Mouse (Mus musculus): ENCODE data around the gene Ppp3r2. TPM values are rescaled to one million over a fixed set of nuclear protein-coding genes. Genes with fewer than 3 reads are reported as not detected.

The Ppp3r2 gene
- polyA plus RNA-seq, 1 experiment from 2014 or later = 0.09 TPM

- no peak overlapping the region for H3K4me3 ChIP-seq
- no peak for ATAC-seq (ENCODE audit: insufficient number of reproducible peaks, low FRiP score)
- H3K9ac ChIP-seq = no peak overlapping the region
- no peak overlapping the region for H3K27ac ChIP-seq (ENCODE audit: poor library complexity, severe bottlenecking)
- H3K9me3 ChIP-seq (replicated peaks) = no peaks in the 10 kb centered on the region
- no peaks in the 10 kb centered on the region for H3K4me1 ChIP-seq (replicated peaks)
- H3K4me2 ChIP-seq = no peak overlapping the region
- H3K36me3 ChIP-seq = peaks cover 53% of the 10 kb centered on the region
- WGBS = 100% methylated on average over 1 of the region's 1 CpGs
- H3K27me3 ChIP-seq (replicated peaks) = no peaks in the 10 kb centered on the region
Observed at GRCm38 (mm10) chr4:49659421-49659820, 22.4 kb downstream of the Ppp3r2 start.

DNA sequence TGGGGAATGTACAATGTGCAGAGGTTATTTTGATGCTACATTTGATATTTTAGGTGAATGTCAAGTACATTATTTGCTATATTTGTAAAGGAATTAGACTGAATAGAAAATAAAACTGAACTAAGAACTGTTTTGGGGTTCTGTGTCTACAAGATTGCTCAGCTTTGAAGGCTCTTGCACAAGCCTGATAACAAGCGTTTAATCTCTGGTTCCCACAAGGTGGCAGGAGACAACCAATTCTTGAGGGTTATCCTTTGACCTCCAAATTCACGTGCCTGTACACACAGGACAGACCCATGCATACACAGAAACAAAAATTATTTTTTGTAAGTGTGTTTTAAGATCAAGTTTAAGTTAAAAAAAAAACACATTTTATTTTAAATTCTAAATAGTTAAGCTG lies 41.9 kb downstream of the Ppp3r2 start:
- H3K9me3 ChIP-seq (replicated peaks) = no peaks in the 10 kb centered on the region
- no peak for ATAC-seq (ENCODE audit: insufficient number of reproducible peaks, low FRiP score)
- no peak overlapping the region for H3K4me2 ChIP-seq
- H3K27ac ChIP-seq (ENCODE audit: poor library complexity, severe bottlenecking) = no peak overlapping the region
- no peaks in the 10 kb centered on the region for H3K27me3 ChIP-seq (replicated peaks)
- no peak overlapping the region for H3K9ac ChIP-seq
- 37% methylated on average over 2 of the region's 2 CpGs for WGBS
- peaks cover 70% of the 10 kb centered on the region for H3K36me3 ChIP-seq
- no peak overlapping the region for H3K4me3 ChIP-seq
- H3K4me1 ChIP-seq (replicated peaks) = no peaks in the 10 kb centered on the region

- Histone ChIP-seq H3K27ac (ENCODE audit: poor library complexity, severe bottlenecking) (no peak overlapping the region), H3K27me3 (replicated peaks) (no peaks in the 10 kb centered on the region), H3K4me1 (replicated peaks) (peaks cover 9% of the 10 kb centered on the region; the same call in 1 of the 2 replicates), H3K4me2 (no peak overlapping the region), H3K4me3 (no peak overlapping the region), H3K9ac (no peak overlapping the region), H3K36me3 (peaks cover 63% of the 10 kb centered on the region), H3K9me3 (replicated peaks) (no peaks in the 10 kb centered on the region)
- WGBS = 90% methylated on average over 11 of the region's 11 CpGs
- ATAC-seq (ENCODE audit: insufficient number of reproducible peaks, low FRiP score) = no peak
Observed at GRCm38 (mm10) chr4:49637821-49638220, 44.0 kb downstream of the Ppp3r2 start.

DNA sequence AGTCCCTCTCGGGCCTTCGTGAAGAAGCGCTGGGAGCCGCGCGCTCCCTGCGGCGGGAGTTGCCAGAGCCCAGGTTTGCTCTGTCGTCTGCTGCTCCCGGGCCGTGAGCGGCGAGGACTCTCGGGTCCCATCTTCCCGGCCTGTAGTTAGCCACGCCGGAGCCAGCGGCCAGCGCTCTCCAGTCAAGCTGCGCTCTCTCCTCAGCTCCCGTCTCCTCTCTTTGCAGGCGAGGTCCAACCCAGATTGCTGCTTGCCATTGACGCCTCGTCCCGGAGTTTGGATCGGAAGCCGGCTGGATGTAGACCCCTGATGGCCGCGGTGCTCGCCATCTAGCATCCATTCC lies 49.7 kb downstream of the Ppp3r2 start:
- Histone ChIP-seq H3K9me3 (replicated peaks) (no peaks in the 10 kb centered on the region), H3K9ac (peak overlapping the region; percentile 86), H3K36me3 (peaks cover 30% of the 10 kb centered on the region), H3K4me3 (peak overlapping the region; percentile 75), H3K4me1 (replicated peaks) (peaks cover 9% of the 10 kb centered on the region; the same call in 1 of the 2 replicates), H3K4me2 (peak overlapping the region; percentile 81), H3K27ac (ENCODE audit: poor library complexity, severe bottlenecking) (peak overlapping the region; percentile 84), H3K27me3 (replicated peaks) (no peaks in the 10 kb centered on the region)
- WGBS = 0% methylated on average over 30 of the region's 30 CpGs
- ATAC-seq (ENCODE audit: insufficient number of reproducible peaks, low FRiP score) = peak; percentile 70

GRCm38 (mm10) chr4:49631319-49632138 lies 50.3 kb downstream of the Ppp3r2 start, which contains the start of gene Rnf20:
Gene Rnf20, plus strand, starts transcription at chr4:49632006.
- H3K9ac ChIP-seq = peak within 1 kb of the TSS; percentile 86
- peak; percentile 97 for ATAC-seq (ENCODE audit: insufficient number of reproducible peaks, low FRiP score)
- H3K4me1 ChIP-seq (replicated peaks) = peaks cover 9% of the 10 kb centered on the region
- H3K4me3 ChIP-seq = peak within 1 kb of the TSS; percentile 75
- peak within 1 kb of the TSS; percentile 84 for H3K27ac ChIP-seq (ENCODE audit: poor library complexity, severe bottlenecking)
- peaks cover 25% of the 10 kb centered on the region for H3K36me3 ChIP-seq
- whole genome bisulfite sequencing = 4% methylated on average over 37 of the region's 37 CpGs
- H3K27me3 ChIP-seq (replicated peaks) = no peaks in the 10 kb centered on the region
- H3K4me2 ChIP-seq = peak within 1 kb of the TSS; percentile 81
- H3K9me3 ChIP-seq (replicated peaks) = no peaks in the 10 kb centered on the region

DNA sequence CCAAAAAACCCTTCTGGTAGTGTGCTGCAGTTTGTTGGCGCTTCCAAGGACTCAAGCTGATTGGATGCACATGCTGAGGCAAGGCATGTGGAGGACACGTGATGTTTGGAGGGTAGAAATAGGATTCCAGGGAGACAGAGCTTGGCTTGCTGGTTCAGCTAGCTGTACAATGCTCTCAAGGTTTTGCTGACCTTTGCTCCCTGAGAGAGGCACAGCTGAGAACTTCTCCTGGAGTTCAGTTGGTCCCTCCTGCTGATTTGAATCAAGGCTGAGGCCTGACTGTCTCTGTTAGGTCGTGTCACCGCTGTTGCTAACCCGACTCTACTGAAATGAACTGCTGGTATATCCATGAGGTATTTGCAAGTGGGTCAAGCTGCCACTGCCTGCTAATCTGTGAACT lies 52.9 kb downstream of the Ppp3r2 start:
- H3K27ac ChIP-seq (ENCODE audit: poor library complexity, severe bottlenecking) = no peak overlapping the region
- H3K4me2 ChIP-seq = no peak overlapping the region
- ATAC-seq (ENCODE audit: insufficient number of reproducible peaks, low FRiP score) = no peak
- peaks cover 10% of the 10 kb centered on the region for H3K4me1 ChIP-seq (replicated peaks)
- H3K9ac ChIP-seq = no peak overlapping the region
- no peaks in the 10 kb centered on the region for H3K9me3 ChIP-seq (replicated peaks)
- H3K36me3 ChIP-seq = no peaks in the 10 kb centered on the region
- 66% methylated on average over 5 of the region's 5 CpGs for WGBS
- H3K4me3 ChIP-seq = no peak overlapping the region
- H3K27me3 ChIP-seq (replicated peaks) = no peaks in the 10 kb centered on the region

Other genes starting within 250 kb of the Ppp3r2 start
- gene Acnat1, start 208.1 kb downstream of the Ppp3r2 start, polyA plus RNA-seq (2016; fragmentation: Nextera tagmentation; extraction: Ambion mirVana) = not detected in 2 replicates
- not detected in 2 replicates for gene Baat, start 175.5 kb downstream of the Ppp3r2 start, polyA plus RNA-seq (2016; fragmentation: Nextera tagmentation; extraction: Ambion mirVana)
- gene Mrpl50, start 160.9 kb downstream of the Ppp3r2 start, polyA plus RNA-seq (2016; fragmentation: Nextera tagmentation; extraction: Ambion mirVana) = 69.1 and 71.4 TPM in 2 replicates
- gene Zfp189, start 160.8 kb downstream of the Ppp3r2 start, polyA plus RNA-seq (2016; fragmentation: Nextera tagmentation; extraction: Ambion mirVana) = 8.0 and 8.3 TPM in 2 replicates
- 0.39 and 0.42 TPM in 2 replicates for gene Aldob, start 132.5 kb downstream of the Ppp3r2 start, polyA plus RNA-seq (2016; fragmentation: Nextera tagmentation; extraction: Ambion mirVana)
- 47.5 and 48.0 TPM in 2 replicates for gene Tmem246, start 84.1 kb downstream of the Ppp3r2 start, polyA plus RNA-seq (2016; fragmentation: Nextera tagmentation; extraction: Ambion mirVana)
- gene Rnf20, start 50.0 kb downstream of the Ppp3r2 start, polyA plus RNA-seq (2016; fragmentation: Nextera tagmentation; extraction: Ambion mirVana) = 29.2 and 30.2 TPM in 2 replicates
- gene Grin3a, start 163.7 kb upstream of the Ppp3r2 start, polyA plus RNA-seq (2016; fragmentation: Nextera tagmentation; extraction: Ambion mirVana) = 1.2 and 1.5 TPM in 2 replicates

Data from heart, embryonic 12.5 days (tissue).